Mouse (Mus musculus) CH12.LX (cell line): ENCODE results near the gene Bcat1. TPM values are rescaled to one million over a fixed set of nuclear protein-coding genes. Genes with fewer than 3 reads are reported as not detected.

ENCODE experiments used
- DNase-seq: peaks from one replicate; pipeline ENCODE4 v3.0.0-alpha.2; 2013; ENCODE audit errors: extremely low read depth
- H3K27ac ChIP-seq: 2 replicates; pipeline ENCODE4 v1.5.1; 2012; ENCODE audit warnings: low read depth, mild to moderate bottlenecking, control low read depth, moderate library complexity; ENCODE audit not compliant: insufficient read depth
- H3K27me3 ChIP-seq: replicated peaks from 2 replicates; pipeline ENCODE3; 2012; ENCODE audit warnings: inconsistent platforms
- H3K36me3 ChIP-seq, 2 experiments: replicated peaks in 1 of 2; 2 replicates each; pipeline versions ENCODE3 to v1.6.1; 2012; ENCODE audit warnings: inconsistent platforms in 1 of 2, low read length in 1 of 2, mild to moderate bottlenecking in 1 of 2, mixed read lengths in 1 of 2, moderate library complexity in 1 of 2; ENCODE audit not compliant: control insufficient read depth in 1 of 2, insufficient read depth in 1 of 2
- H3K4me1 ChIP-seq, 2 experiments: 2 replicates each; pipeline ENCODE4 v1.6.1; 2012; ENCODE audit warnings: inconsistent platforms in 1 of 2, moderate library complexity in 1 of 2; ENCODE audit not compliant: insufficient read depth in 2 of 2, control insufficient read depth in 1 of 2
- H3K4me2 ChIP-seq: 2 replicates; pipeline ENCODE4 v1.6.1; 2012; ENCODE audit warnings: low read depth, mild to moderate bottlenecking, control low read depth; ENCODE audit not compliant: poor library complexity, insufficient read depth, severe bottlenecking
- H3K4me3 ChIP-seq, 3 experiments: fragments of 150-350 bp in 1 of 3; sonication (generic) in 1 of 3; replicated peaks in 1 of 3; 2 replicates each; pipeline versions ENCODE3 to v1.5.1; 2011 to 2012; ENCODE audit warnings: low read depth in 2 of 3, low read length in 2 of 3, mild to moderate bottlenecking in 2 of 3, moderate library complexity in 2 of 3, control low read depth in 1 of 3, improper control_type of control experiment in 1 of 3, inconsistent platforms in 1 of 3, mixed read lengths in 1 of 3; ENCODE audit not compliant: poor library complexity in 1 of 3
- H3K79me2 ChIP-seq: replicated peaks from 2 replicates; pipeline ENCODE4 v1.6.1; 2012; ENCODE audit warnings: mild to moderate bottlenecking, moderate library complexity; ENCODE audit not compliant: control insufficient read depth, poor library complexity, insufficient read depth, severe bottlenecking; ENCODE audit errors: extremely low read depth
- H3K9ac ChIP-seq: 2 replicates; pipeline ENCODE4 v1.6.1; 2012; ENCODE audit warnings: low read depth, mild to moderate bottlenecking, control low read depth, moderate library complexity; ENCODE audit not compliant: insufficient read depth
- H3K9me3 ChIP-seq: replicated peaks from 2 replicates; pipeline ENCODE3; 2012; ENCODE audit warnings: low read length, inconsistent platforms, mixed read lengths
- BHLHE40 ChIP-seq: IDR thresholded peaks from 2 replicates; pipeline ENCODE4 v1.6.1; 2011; ENCODE audit warnings: mild to moderate bottlenecking, low read depth, low read length, improper control_type of control experiment
- CTCF ChIP-seq, 2 experiments: IDR thresholded peaks in 1 of 2; conservative IDR thresholded peaks in 1 of 2; 2 replicates each; pipeline ENCODE4 v1.5.1; 2011 to 2012; ENCODE audit warnings: low read depth in 2 of 2, low read length in 2 of 2, improper control_type of control experiment in 1 of 2, inconsistent platforms in 1 of 2, mild to moderate bottlenecking in 1 of 2, moderate library complexity in 1 of 2
- E2F4 ChIP-seq: IDR thresholded peaks from 2 replicates; pipeline ENCODE4 v1.6.1; 2011; ENCODE audit warnings: low read depth, low read length, improper control_type of control experiment; ENCODE audit not compliant: insufficient replicate concordance
- ELF1 ChIP-seq: IDR thresholded peaks from 2 replicates; pipeline ENCODE4 v1.6.1; 2014; ENCODE audit warnings: low read depth, mild to moderate bottlenecking, inconsistent platforms, low read length, improper control_type of control experiment
- IRF4 ChIP-seq: IDR thresholded peaks from 2 replicates; pipeline ENCODE4 v1.6.1; 2014; ENCODE audit warnings: low read depth, mild to moderate bottlenecking, inconsistent platforms, low read length, improper control_type of control experiment
- JUN ChIP-seq: IDR thresholded peaks from 2 replicates; pipeline ENCODE4 v1.6.1; 2011; ENCODE audit warnings: low read depth, mild to moderate bottlenecking, low read length, improper control_type of control experiment, moderate library complexity; ENCODE audit not compliant: insufficient read depth
- JUND ChIP-seq: conservative IDR thresholded peaks from 2 replicates; pipeline ENCODE4 v1.6.1; 2011; ENCODE audit warnings: low read depth, low read length, improper control_type of control experiment
- KAT2A ChIP-seq: IDR thresholded peaks from 2 replicates; pipeline ENCODE4 v1.6.1; 2012; ENCODE audit warnings: low read length, improper control_type of control experiment, inconsistent platforms; ENCODE audit not compliant: insufficient replicate concordance
- MXI1 ChIP-seq: IDR thresholded peaks from 2 replicates; pipeline ENCODE4 v1.6.1; 2011; ENCODE audit warnings: mild to moderate bottlenecking, low read depth, low read length, improper control_type of control experiment
- NELFE ChIP-seq: IDR thresholded peaks from 2 replicates; pipeline ENCODE4 v1.6.1; 2011; ENCODE audit warnings: low read depth, low read length, improper control_type of control experiment
- POLR2AphosphoS2 ChIP-seq: IDR thresholded peaks from 2 replicates; pipeline ENCODE4 v1.6.1; 2011; ENCODE audit warnings: low read depth, low read length, improper control_type of control experiment
- TBP ChIP-seq: conservative IDR thresholded peaks from 2 replicates; pipeline ENCODE4 v1.6.1; 2011; ENCODE audit warnings: low read depth, low read length, improper control_type of control experiment
- UBTF ChIP-seq: IDR thresholded peaks from 2 replicates; pipeline ENCODE4 v1.6.1; 2012; ENCODE audit warnings: low read depth, mild to moderate bottlenecking, inconsistent platforms, low read length, improper control_type of control experiment, moderate library complexity
- dilution Hi-C: fragments of 300-500 bp; cut with MboI; formaldehyde crosslinking; loops from 2 replicates; pipeline ENCODE4 v1.14.3; 2020; ENCODE audit warnings: low sequenced_read_pairs; ENCODE audit not compliant: extremely low pct_unique_long_range_greater_than_20kb, extremely low pct_ligation_motif_present
- in situ Hi-C: fragments of 300-500 bp; cut with MboI; formaldehyde crosslinking; loops from 3 replicates; pipeline ENCODE4 v1.14.3; 2019; ENCODE audit warnings: low sequenced_read_pairs, low pct_ligation_motif_present, low pct_unique_long_range_greater_than_20kb, mixed read lengths
- polyA plus RNA-seq: library from polyadenylated mRNA; unstranded; fragments of >175 nt; gene quantifications from 2 replicates; pipeline ENCODE4 v1.2.1, GENCODE M21; 2012; ENCODE audit warnings: low read depth; ENCODE audit not compliant: insufficient read length
- total RNA-seq, 2 experiments: library from RNA; depleted of rRNA; stranded (reverse); fragments of 300-350 nt in 1 of 2; fragments of >200 nt in 1 of 2; gene quantifications; 2 replicates each; pipeline ENCODE4 v1.2.3; 2012 to 2014

Bcat1 gene
- total and polyA plus RNA-seq, 3 experiments = 141 to 199 (median 176) TPM

DNA sequence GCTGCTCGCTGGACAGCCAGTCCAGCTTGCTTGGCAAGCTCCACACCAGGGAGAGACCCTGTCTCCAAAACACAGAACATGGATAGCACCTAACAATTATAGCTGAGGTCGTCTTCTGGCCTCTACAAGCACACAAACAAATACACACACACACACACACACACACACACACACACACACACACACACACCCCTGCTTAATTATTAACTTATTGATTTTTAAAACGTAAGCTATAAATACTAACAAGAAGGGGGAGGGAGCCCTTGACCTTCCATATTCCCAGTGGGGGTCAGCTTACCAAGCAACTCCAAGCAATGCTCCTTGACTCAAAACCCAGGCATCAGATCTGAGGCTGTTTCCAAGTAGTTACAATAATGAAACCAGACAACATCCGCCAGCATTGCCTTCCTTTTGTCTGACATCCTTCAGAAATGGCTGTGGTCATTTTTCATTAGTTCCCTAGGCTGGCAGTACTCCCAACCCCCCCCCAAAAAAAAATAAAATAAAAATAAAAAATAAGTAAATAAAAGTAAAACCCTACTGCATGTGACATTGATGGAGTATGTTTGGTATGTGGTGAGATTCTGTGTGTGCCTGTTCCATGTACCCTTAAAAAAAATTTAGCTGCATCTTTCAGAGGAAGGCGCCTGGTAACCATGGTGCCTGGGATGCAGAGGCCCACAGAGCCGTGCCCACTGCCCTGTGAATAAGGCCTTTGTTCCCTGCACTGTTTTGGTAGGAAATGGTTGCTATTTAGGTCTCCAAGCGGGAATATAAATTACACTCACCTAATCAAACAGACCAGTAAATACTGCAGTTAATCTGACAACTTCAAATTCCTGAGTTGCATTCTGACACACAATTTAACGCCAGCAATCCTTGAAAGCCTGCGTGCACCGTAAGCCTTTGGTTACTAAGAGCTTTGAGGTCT lies 131.3 kb downstream of the Bcat1 start:
- Histone ChIP-seq H3K9me3 (no peaks in the 10 kb centered on the region), H3K27me3 (no peaks in the 10 kb centered on the region), H3K27ac (no peak overlapping the region), H3K79me2 (no peaks in the 10 kb centered on the region), H3K4me3 (no peak overlapping the region), H3K4me1 (no peaks in the 10 kb centered on the region), H3K36me3 (no peaks in the 10 kb centered on the region), H3K9ac (no peak overlapping the region), H3K4me2 (no peak overlapping the region)
- no peak for DNase-seq
- TF ChIP-seq TBP (no peak), UBTF (no peak), CTCF (conservative IDR thresholded peaks at IDR 0.05 in 1 of 2, IDR thresholded peaks at IDR 0.05 in 1 of 2; ENCODE audit: low read depth in 2 of 2, low read length in 2 of 2) (no peak), JUND (no peak), NELFE (no peak), KAT2A (no peak), IRF4 (no peak), POLR2AphosphoS2 (no peak), MXI1 (no peak), BHLHE40 (no peak), ELF1 (no peak), JUN (no peak), E2F4 (no peak)
- in situ Hi-C loops (no loop called here), dilution Hi-C loops (no loop called here)

Other genes starting within 250 kb of the Bcat1 start
- gene Lrmp, start 39.5 kb upstream of the Bcat1 start, total RNA-seq (2012; rRNA removed) = 92.3 and 102 TPM in 2 replicates
- 155 and 171 TPM in 2 replicates for gene Lrmp, start 39.5 kb upstream of the Bcat1 start, total RNA-seq (2014; rRNA removed)
- 163 and 180 TPM in 2 replicates for gene Lrmp, start 39.5 kb upstream of the Bcat1 start, polyA plus RNA-seq
- 0.21 and 0.25 TPM in 2 replicates for gene Casc1, start 134.8 kb upstream of the Bcat1 start, total RNA-seq (2012; rRNA removed)
- 0.21 and 0.30 TPM in 2 replicates for gene Casc1, start 134.8 kb upstream of the Bcat1 start, total RNA-seq (2014; rRNA removed)
- gene Casc1, start 134.8 kb upstream of the Bcat1 start, polyA plus RNA-seq = 0.33 and 0.41 TPM in 2 replicates
- gene Etfrf1, start 134.9 kb upstream of the Bcat1 start, total RNA-seq (2012; rRNA removed) = 10.8 and 11.6 TPM in 2 replicates
- gene Etfrf1, start 134.9 kb upstream of the Bcat1 start, total RNA-seq (2014; rRNA removed) = 29.9 and 35.7 TPM in 2 replicates
- 20.2 and 21.9 TPM in 2 replicates for gene Etfrf1, start 134.9 kb upstream of the Bcat1 start, polyA plus RNA-seq
- gene Kras, start 174.1 kb upstream of the Bcat1 start, total RNA-seq (2012; rRNA removed) = 5.9 and 7.6 TPM in 2 replicates
- 18.8 and 22.3 TPM in 2 replicates for gene Kras, start 174.1 kb upstream of the Bcat1 start, total RNA-seq (2014; rRNA removed)
- gene Kras, start 174.1 kb upstream of the Bcat1 start, polyA plus RNA-seq = 32.8 and 44.6 TPM in 2 replicates